Mouse (Mus musculus): ENCODE results near the gene Pus7.

DNA sequence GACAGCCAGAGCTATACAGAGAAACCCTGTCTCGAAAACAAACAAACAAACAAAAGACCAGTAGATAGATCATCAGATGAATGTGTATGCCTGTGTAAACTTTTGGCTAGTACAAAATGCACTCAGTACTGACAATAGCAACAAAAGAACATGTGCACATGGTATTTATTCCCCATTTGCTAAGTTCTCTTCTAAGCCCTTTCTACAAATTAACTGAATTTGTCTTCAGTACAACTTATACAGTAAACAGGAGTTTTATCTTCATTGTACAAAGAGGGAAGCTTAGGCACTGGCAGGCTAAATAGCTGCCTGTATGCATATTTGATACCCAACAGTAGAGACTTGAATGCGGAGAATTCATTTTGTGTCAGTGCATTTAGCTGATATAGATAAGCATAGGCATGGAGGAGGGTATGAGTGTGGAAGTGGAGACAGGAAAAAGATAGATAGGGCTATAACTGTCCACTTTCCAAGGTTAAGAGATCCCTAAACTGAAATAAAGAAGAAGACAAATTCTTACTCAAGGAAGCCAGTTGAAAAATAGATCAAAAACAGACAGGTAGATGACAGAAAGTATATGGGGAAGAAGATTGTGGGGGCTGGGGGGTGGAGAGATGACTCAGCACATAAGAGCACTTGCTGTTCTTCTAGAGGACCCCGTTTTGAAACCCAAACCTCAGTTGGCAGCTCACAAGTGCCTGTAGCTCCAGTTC is 65.9 kb downstream of the Pus7 start:
- TF ChIP-seq CTCF (IDR thresholded peaks at IDR 0.05; ENCODE audit: extremely low read depth, insufficient read length, insufficient replicate concordance, low read depth, low read length) (no peak), POLR2A (IDR thresholded peaks at IDR 0.05; ENCODE audit: low read depth, low read length) (no peak)

Data from small intestine, adult 2 months (tissue).